Mouse (Mus musculus): Measurements from ENCODE around the gene Nuak2. TPM values are rescaled to one million over a fixed set of nuclear protein-coding genes. Genes with fewer than 3 reads are reported as not detected.
A peak's percentile ranks its signal among the peaks of the same experiment; 100 is the strongest.

Gene Nuak2
- polyA plus RNA-seq, 1 experiment from 2014 or later: 15.4 TPM

GRCm38 (mm10) chr1:132364388-132364787 is 48.5 kb downstream of the Nuak2 start:
- peaks cover 27% of the 10 kb centered on the region for H3K36me3 ChIP-seq (ENCODE audit: insufficient read depth)
- no peak overlapping the region for H3K4me3 ChIP-seq (ENCODE audit: low read depth, low read length)
- no peaks in the 10 kb centered on the region for H3K4me1 ChIP-seq (ENCODE audit: insufficient read depth)
- no peak overlapping the region for H3K4me2 ChIP-seq
- H3K27me3 ChIP-seq (ENCODE audit: insufficient read depth, low read length): no peaks in the 10 kb centered on the region
- no peak overlapping the region for H3K9ac ChIP-seq
- H3K9me3 ChIP-seq (ENCODE audit: low read depth, low read length): no peaks in the 10 kb centered on the region
- ATAC-seq (ENCODE audit: insufficient read depth) (no peak), DNase-seq (no peak)
- no peak overlapping the region for H3K27ac ChIP-seq (ENCODE audit: low read depth)
- TF ChIP-seq CTCF (IDR thresholded peaks at IDR 0.05; ENCODE audit: low read depth): no peak
- WGBS: 79% methylated on average over 3 of the region's 3 CpGs

- Histone ChIP-seq H3K4me2 (no peak overlapping the region), H3K27me3 (ENCODE audit: insufficient read depth, low read length) (no peaks in the 10 kb centered on the region), H3K9me3 (ENCODE audit: low read depth, low read length) (no peaks in the 10 kb centered on the region), H3K36me3 (ENCODE audit: insufficient read depth) (peaks cover 21% of the 10 kb centered on the region), H3K4me3 (ENCODE audit: low read depth, low read length) (no peak overlapping the region), H3K27ac (ENCODE audit: low read depth) (no peak overlapping the region), H3K9ac (no peak overlapping the region), H3K4me1 (ENCODE audit: insufficient read depth) (no peaks in the 10 kb centered on the region)
- WGBS: 79% methylated on average over 7 of the region's 7 CpGs
- ATAC-seq (ENCODE audit: insufficient read depth) (no peak), DNase-seq (no peak)
- no peak for TF ChIP-seq CTCF (IDR thresholded peaks at IDR 0.05; ENCODE audit: low read depth)
Measured at GRCm38 (mm10) chr1:132364896-132365557, 49.1 kb downstream of the Nuak2 start.

- no peak for ATAC-seq (ENCODE audit: insufficient read depth)
- no peaks in the 10 kb centered on the region for H3K27me3 ChIP-seq (ENCODE audit: insufficient read depth, low read length)
- 56% methylated on average over 4 of the region's 4 CpGs for WGBS
- H3K4me1 ChIP-seq (ENCODE audit: insufficient read depth): peaks cover 3% of the 10 kb centered on the region; the same call in 1 of the 2 replicates
- H3K27ac ChIP-seq (ENCODE audit: low read depth): no peak overlapping the region
- no peak overlapping the region; the same call in 1 of the 2 replicates for H3K4me3 ChIP-seq (ENCODE audit: low read depth, low read length)
- no peak for TF ChIP-seq CTCF (IDR thresholded peaks at IDR 0.05; ENCODE audit: low read depth)
- DNase-seq: no peak
- no peak overlapping the region for H3K9ac ChIP-seq
- H3K36me3 ChIP-seq (ENCODE audit: insufficient read depth): peaks cover 19% of the 10 kb centered on the region
- H3K4me2 ChIP-seq: peak overlapping the region; percentile 31; the same call in 1 of the 2 replicates
- H3K9me3 ChIP-seq (ENCODE audit: low read depth, low read length): no peaks in the 10 kb centered on the region
Measured at GRCm38 (mm10) chr1:132365645-132366044, 49.7 kb downstream of the Nuak2 start.

GRCm38 (mm10) chr1:132366235-132366634 is 50.3 kb downstream of the Nuak2 start:
- H3K27ac ChIP-seq (ENCODE audit: low read depth): no peak overlapping the region

DNA sequence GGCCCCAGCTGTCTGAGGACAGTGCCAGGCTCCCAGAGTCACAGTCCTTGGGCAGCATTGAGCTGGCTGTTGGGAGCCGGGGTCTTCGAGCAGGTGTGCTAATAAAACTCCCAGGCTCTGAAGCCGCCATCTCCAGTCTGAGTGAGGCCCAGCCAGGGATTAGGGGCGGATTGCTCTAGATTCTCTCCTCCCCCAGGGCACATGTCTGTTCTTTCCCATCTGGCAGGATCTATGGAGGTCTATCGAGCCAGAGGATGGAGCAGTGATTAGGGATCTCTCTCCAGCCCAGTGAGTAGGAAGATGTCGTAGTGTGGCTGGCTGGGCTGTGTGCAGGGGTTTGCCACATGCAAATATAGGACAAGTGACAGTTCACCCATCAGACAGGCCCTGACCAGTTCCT is 51.0 kb downstream of the Nuak2 start:
- 86% methylated on average over 6 of the region's 6 CpGs for WGBS
- peaks cover 13% of the 10 kb centered on the region; the same call in 1 of the 2 replicates for H3K36me3 ChIP-seq (ENCODE audit: insufficient read depth)
- H3K27ac ChIP-seq (ENCODE audit: low read depth): no peak overlapping the region; the same call in 1 of the 2 replicates
- H3K4me1 ChIP-seq (ENCODE audit: insufficient read depth): peaks cover 3% of the 10 kb centered on the region; the same call in 1 of the 2 replicates
- H3K27me3 ChIP-seq (ENCODE audit: insufficient read depth, low read length): no peaks in the 10 kb centered on the region
- peak overlapping the region; percentile 7; the same call in 1 of the 2 replicates for H3K4me2 ChIP-seq
- TF ChIP-seq CTCF (IDR thresholded peaks at IDR 0.05; ENCODE audit: low read depth): no peak
- no peaks in the 10 kb centered on the region for H3K9me3 ChIP-seq (ENCODE audit: low read depth, low read length)
- ATAC-seq (ENCODE audit: insufficient read depth): no peak
- H3K9ac ChIP-seq: peak overlapping the region; percentile 11; the same call in 1 of the 2 replicates
- H3K4me3 ChIP-seq (ENCODE audit: low read depth, low read length): peak overlapping the region; percentile 5; the same call in 1 of the 2 replicates
- DNase-seq: no peak

More at GRCm38 (mm10) chr1:132366235-132366634, 50.3 kb downstream of the Nuak2 start:
- no peak for TF ChIP-seq CTCF (IDR thresholded peaks at IDR 0.05; ENCODE audit: low read depth)
- no peaks in the 10 kb centered on the region for H3K9me3 ChIP-seq (ENCODE audit: low read depth, low read length)
- peaks cover 13% of the 10 kb centered on the region; the same call in 1 of the 2 replicates for H3K36me3 ChIP-seq (ENCODE audit: insufficient read depth)
- H3K4me1 ChIP-seq (ENCODE audit: insufficient read depth): peaks cover 3% of the 10 kb centered on the region; the same call in 1 of the 2 replicates
- H3K4me2 ChIP-seq: peak overlapping the region; percentile 31; the same call in 1 of the 2 replicates
- 63% methylated on average over 8 of the region's 8 CpGs for WGBS
- H3K9ac ChIP-seq: peak overlapping the region; percentile 6; the same call in 1 of the 2 replicates
- ATAC-seq (ENCODE audit: insufficient read depth): no peak
- no peak for DNase-seq
- peak overlapping the region; percentile 5; the same call in 1 of the 2 replicates for H3K4me3 ChIP-seq (ENCODE audit: low read depth, low read length)
- H3K27me3 ChIP-seq (ENCODE audit: insufficient read depth, low read length): no peaks in the 10 kb centered on the region

- TF ChIP-seq CTCF (IDR thresholded peaks at IDR 0.05; ENCODE audit: low read depth): peak; percentile 95
- H3K27me3 ChIP-seq (ENCODE audit: insufficient read depth, low read length): no peaks in the 10 kb centered on the region
- H3K9me3 ChIP-seq (ENCODE audit: low read depth, low read length): no peaks in the 10 kb centered on the region
- H3K27ac ChIP-seq (ENCODE audit: low read depth): peak overlapping the region; percentile 48; the same call in 1 of the 2 replicates
- H3K4me2 ChIP-seq: 0 out of 2 replicates have a peak overlapping the region, but pooled peaks have one; percentile 3
- H3K4me3 ChIP-seq (ENCODE audit: low read depth, low read length): peak overlapping the region; percentile 5; the same call in 1 of the 2 replicates
- H3K36me3 ChIP-seq (ENCODE audit: insufficient read depth): peaks cover 13% of the 10 kb centered on the region; the same call in 1 of the 2 replicates
- 22% methylated on average over 7 of the region's 7 CpGs for WGBS
- H3K4me1 ChIP-seq (ENCODE audit: insufficient read depth): peaks cover 6% of the 10 kb centered on the region; the same call in 1 of the 2 replicates
- no peak overlapping the region for H3K9ac ChIP-seq
- peak; percentile 95 for DNase-seq
- ATAC-seq (ENCODE audit: insufficient read depth): peak; percentile 79
Measured at GRCm38 (mm10) chr1:132367692-132368506, 52.0 kb downstream of the Nuak2 start.
